Mouse (Mus musculus) lung, adult 2 months (tissue): ENCODE data around the gene Dmrtb1.

Experiments
- CTCF ChIP-seq: fragments of 200-500 bp; IDR thresholded peaks from 2 replicates; pipeline ENCODE4 v1.5.1; 2011; ENCODE audit warnings: mild to moderate bottlenecking, low read length, control low read depth; ENCODE audit not compliant: insufficient read depth
- POLR2A ChIP-seq: fragments of 200-500 bp; IDR thresholded peaks from 2 replicates; pipeline ENCODE4 v1.6.1; 2011; ENCODE audit warnings: low read depth, mild to moderate bottlenecking, control low read depth, low read length, borderline replicate concordance; ENCODE audit errors: extremely low read depth

- no peak for TF ChIP-seq CTCF
- TF ChIP-seq POLR2A = no peak
These were observed 22.9 kb upstream of the Dmrtb1 start for GRCm38 (mm10) chr4:107706884-107707283.
